Mouse (Mus musculus) thymus, adult 2 months (tissue): ENCODE data around the gene Zfp366.

Experiments
- CTCF ChIP-seq: fragments of 200-500 bp; IDR thresholded peaks from 2 replicates; pipeline ENCODE4 v1.5.1; 2012; ENCODE audit warnings: mild to moderate bottlenecking, control low read depth, low read length, moderate library complexity, borderline replicate concordance; ENCODE audit not compliant: control insufficient read depth, poor library complexity, insufficient read depth; ENCODE audit errors: extremely low read depth
- POLR2A ChIP-seq: fragments of 200-500 bp; IDR thresholded peaks from 2 replicates; pipeline ENCODE4 v1.6.1; 2012; ENCODE audit warnings: mild to moderate bottlenecking, low read length, control low read depth, moderate library complexity; ENCODE audit not compliant: control insufficient read depth, poor library complexity, insufficient read depth; ENCODE audit errors: extremely low read depth

- TF ChIP-seq CTCF: no peak
- no peak for TF ChIP-seq POLR2A
Observed at GRCm38 (mm10) chr13:99187456-99187855, 2.8 kb downstream of the Zfp366 start.
